Mouse (Mus musculus): Measurements from ENCODE around the gene Fgf8. TPM values are rescaled to one million over a fixed set of nuclear protein-coding genes. Genes with fewer than 3 reads are reported as not detected.

Gene Fgf8
- 4.6 TPM in 2 replicates for polyA plus RNA-seq (2016; fragmentation: Nextera tagmentation; extraction: Ambion mirVana)

DNA sequence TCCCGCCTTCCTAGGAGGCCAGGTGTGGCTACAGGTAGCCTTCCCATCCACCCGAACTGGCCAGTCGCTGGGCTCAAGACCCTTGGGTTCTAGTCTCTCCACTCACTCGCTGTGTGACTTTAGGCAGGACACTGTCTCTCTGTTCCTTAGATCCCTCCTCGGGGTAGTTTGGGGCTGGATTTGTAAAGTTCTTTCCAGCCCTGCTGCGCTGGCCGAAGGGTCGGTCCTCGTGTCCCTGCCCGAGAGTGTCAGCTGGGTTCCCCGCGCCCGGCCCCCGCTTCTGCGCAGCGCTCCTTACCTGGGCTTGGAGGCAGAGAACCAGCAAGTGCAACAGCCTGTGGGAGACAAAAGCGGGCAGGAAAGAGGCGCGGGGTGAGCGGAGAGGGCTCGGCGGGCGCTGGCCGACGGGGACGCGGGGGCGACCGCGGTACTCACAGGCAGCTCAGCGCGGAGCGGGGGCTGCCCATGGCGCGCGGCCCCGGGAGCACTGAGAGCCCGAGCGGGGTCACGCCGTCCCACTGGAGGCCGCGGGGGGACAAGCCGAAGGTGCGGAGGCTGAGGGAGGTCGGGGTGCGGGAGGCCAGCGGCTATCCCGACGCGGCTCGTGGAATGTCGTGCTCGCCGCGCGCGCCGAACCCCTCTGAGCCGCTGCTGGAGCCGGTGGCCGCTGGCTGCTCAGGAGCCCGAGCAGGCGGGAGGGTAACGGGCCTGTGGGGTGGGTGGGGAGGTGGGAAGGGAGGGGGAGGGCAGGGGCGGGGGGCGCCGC lies at the start of gene Fgf8:
Gene Fgf8, minus strand, starts transcription at position 698 of the 766 bp plus-strand sequence.
- no peaks in the 10 kb centered on the region for H3K9me3 ChIP-seq
- peaks cover 45% of the 10 kb centered on the region for H3K4me1 ChIP-seq
- H3K4me3 ChIP-seq (replicated peaks) = peak within 1 kb of the TSS; percentile 44
- WGBS = under 1% methylated on average over 43 of the region's 68 CpGs
- H3K36me3 ChIP-seq (replicated peaks) = no peaks in the 10 kb centered on the region
- peaks cover 98% of the 10 kb centered on the region for H3K27me3 ChIP-seq
- peak within 1 kb of the TSS; percentile 72 for H3K4me2 ChIP-seq
- no peak within 1 kb of the TSS for H3K27ac ChIP-seq
- ATAC-seq (ENCODE audit: low FRiP score) = no peak
- H3K9ac ChIP-seq = peak within 1 kb of the TSS; percentile 38

DNA sequence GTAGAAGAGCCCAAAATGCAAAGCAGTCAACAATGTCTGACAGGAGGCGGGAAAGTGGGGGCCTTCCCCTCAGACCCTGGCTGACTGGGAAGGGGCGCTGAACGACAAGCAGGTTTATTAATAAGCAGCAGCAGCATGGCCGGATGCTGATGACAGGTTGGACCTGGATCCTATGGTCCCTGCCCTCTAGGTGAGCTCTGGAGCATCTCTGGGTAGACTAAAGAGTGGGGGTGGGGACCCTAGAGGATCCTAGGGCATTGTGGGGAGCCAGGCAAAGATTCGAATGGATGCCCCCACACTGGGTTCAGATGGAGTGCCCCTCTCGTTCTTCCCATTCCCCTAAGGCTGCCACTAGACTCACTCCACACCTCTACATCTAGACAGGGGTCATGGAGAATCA lies 49.7 kb upstream of the Fgf8 start:
- no peak overlapping the region for H3K27ac ChIP-seq
- ATAC-seq (ENCODE audit: low FRiP score) = no peak
- H3K4me1 ChIP-seq = peaks cover 14% of the 10 kb centered on the region
- no peak overlapping the region for H3K9ac ChIP-seq
- 87% methylated on average over 6 of the region's 6 CpGs for WGBS
- no peaks in the 10 kb centered on the region for H3K27me3 ChIP-seq
- no peaks in the 10 kb centered on the region for H3K9me3 ChIP-seq
- H3K36me3 ChIP-seq (replicated peaks) = no peaks in the 10 kb centered on the region
- H3K4me2 ChIP-seq = no peak overlapping the region
- no peak overlapping the region for H3K4me3 ChIP-seq (replicated peaks)

DNA sequence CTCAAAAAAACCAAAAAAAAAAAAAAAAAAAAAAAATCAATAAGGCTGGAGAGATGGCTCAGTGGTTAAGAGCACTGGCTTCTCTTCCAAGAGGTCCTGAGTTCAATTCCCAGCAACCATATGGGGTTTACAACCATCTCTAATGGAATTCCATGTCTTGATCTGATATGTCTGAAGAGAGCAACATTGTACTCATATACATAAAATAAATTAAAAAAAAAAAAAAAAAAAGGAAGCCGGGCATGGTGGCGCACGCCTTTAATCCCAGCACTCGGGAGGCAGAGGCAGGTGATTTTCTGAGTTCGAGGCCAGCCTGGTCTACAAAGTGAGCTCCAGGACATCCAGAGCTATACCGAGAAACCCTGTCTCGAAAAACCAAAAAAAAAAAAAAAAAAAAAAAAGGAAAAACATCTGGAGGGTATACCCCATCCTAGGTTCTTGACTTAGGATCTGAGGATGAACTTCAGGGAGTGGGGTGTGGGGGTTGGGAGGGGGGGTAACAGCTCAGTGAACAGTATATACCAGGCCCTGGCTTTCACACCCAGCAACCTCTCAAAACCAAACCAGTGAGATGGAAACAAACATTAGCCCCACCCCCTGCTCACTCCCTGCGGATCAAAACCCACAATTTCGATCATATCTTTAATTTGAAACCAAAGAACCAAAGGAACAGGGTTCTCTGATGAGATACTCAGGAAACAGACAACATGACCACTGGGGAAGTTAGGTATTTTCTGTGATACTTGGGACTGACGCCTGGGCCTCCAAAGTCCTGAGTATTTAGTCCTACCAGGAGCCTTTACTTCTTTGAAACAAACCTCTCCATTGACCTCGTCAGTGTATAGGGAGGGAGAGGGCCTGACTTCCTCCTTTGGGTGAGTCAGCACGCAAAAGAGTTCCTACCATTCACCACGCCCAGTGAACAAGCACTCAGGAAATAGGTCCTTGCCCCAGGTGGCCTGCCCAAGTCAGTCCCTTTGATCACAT lies 47.5 kb upstream of the Fgf8 start:
- WGBS = 82% methylated on average over 12 of the region's 13 CpGs
- H3K36me3 ChIP-seq (replicated peaks) = no peaks in the 10 kb centered on the region

DNA sequence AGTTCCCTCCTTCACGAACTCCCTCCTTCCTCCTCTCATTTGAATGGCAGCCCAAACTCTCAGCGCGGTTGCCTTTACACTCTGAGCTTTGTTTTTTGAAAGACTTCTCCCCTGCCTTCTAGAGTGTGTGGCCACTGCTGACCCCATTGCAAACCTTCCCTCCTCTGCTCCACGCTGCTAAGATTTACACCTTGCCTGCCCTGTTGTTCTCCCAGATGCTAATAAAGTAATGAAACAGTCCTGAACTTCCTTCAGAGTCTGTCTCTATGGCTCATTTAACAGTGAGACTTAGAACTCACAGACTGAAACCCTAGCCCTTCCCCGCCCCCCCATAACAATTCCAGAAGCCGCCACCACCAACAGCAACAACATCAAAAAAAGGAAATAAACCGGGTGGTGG lies 46.6 kb upstream of the Fgf8 start:
- no peak overlapping the region for H3K4me3 ChIP-seq (replicated peaks)
- 86% methylated on average over 7 of the region's 7 CpGs for WGBS
- ATAC-seq (ENCODE audit: low FRiP score) = no peak
- H3K4me2 ChIP-seq = no peak overlapping the region
- H3K27me3 ChIP-seq = no peaks in the 10 kb centered on the region
- H3K4me1 ChIP-seq = peaks cover 5% of the 10 kb centered on the region; the same call in 1 of the 2 replicates
- H3K9ac ChIP-seq = no peak overlapping the region
- H3K9me3 ChIP-seq = no peaks in the 10 kb centered on the region
- no peaks in the 10 kb centered on the region for H3K36me3 ChIP-seq (replicated peaks)
- H3K27ac ChIP-seq = no peak overlapping the region

More for the DNA sequence above, 47.5 kb upstream of the Fgf8 start:
- Histone ChIP-seq H3K27ac (no peak overlapping the region), H3K9me3 (no peaks in the 10 kb centered on the region), H3K4me3 (replicated peaks) (no peak overlapping the region), H3K9ac (no peak overlapping the region), H3K4me1 (peaks cover 5% of the 10 kb centered on the region; the same call in 1 of the 2 replicates), H3K27me3 (no peaks in the 10 kb centered on the region), H3K4me2 (no peak overlapping the region)
- ATAC-seq (ENCODE audit: low FRiP score) = no peak

DNA sequence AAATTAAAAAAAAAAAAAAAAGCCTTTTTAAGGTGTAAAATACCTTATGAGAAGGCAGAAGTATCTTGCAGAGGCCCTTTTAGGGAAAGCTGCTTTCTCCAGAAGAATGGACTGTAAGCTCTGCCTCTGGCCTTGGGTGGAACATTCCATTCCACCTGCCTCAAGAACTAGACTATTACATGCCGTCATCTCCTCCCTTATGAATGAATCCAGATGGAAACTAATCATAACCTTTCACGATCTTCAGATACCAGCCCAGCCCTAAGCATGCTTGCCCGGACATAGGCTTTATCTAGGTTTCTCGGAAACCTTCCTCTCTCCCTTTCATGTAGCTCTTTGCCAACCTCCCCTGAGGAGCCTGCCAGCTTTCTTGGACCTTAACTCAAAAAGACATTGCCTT lies 45.6 kb upstream of the Fgf8 start:
- Histone ChIP-seq H3K4me3 (replicated peaks) (no peak overlapping the region), H3K36me3 (replicated peaks) (no peaks in the 10 kb centered on the region), H3K27ac (no peak overlapping the region), H3K4me2 (no peak overlapping the region), H3K4me1 (peaks cover 10% of the 10 kb centered on the region), H3K9ac (no peak overlapping the region), H3K9me3 (no peaks in the 10 kb centered on the region), H3K27me3 (no peaks in the 10 kb centered on the region)
- no peak for ATAC-seq (ENCODE audit: low FRiP score)
- WGBS = 94% methylated on average over 4 of the region's 4 CpGs

DNA sequence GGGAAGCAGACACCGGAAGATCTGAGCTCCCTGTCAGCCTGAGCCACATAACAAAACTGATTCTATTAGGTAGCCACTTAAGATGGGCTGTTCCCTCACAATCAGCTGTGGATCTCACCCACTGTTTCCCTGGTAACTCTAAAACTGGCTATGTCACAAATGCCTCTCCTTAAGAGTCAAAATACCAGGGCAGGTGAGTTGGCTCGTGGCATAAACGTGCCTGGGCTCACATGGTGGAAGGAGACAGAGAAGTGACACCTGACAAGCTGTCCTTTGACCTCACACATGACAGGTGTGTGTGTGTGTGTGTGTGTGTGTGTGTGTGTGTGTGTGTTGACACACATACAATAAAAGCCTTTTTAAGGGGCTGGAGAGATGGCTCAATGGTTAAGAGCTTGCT lies 44.7 kb upstream of the Fgf8 start:
- no peak overlapping the region for H3K9ac ChIP-seq
- no peaks in the 10 kb centered on the region for H3K27me3 ChIP-seq
- no peak overlapping the region for H3K4me3 ChIP-seq (replicated peaks)
- H3K4me1 ChIP-seq = peaks cover 6% of the 10 kb centered on the region
- no peaks in the 10 kb centered on the region for H3K9me3 ChIP-seq
- H3K4me2 ChIP-seq = no peak overlapping the region
- H3K36me3 ChIP-seq (replicated peaks) = no peaks in the 10 kb centered on the region
- 77% methylated on average over 3 of the region's 3 CpGs for WGBS
- no peak for ATAC-seq (ENCODE audit: low FRiP score)
- no peak overlapping the region for H3K27ac ChIP-seq

DNA sequence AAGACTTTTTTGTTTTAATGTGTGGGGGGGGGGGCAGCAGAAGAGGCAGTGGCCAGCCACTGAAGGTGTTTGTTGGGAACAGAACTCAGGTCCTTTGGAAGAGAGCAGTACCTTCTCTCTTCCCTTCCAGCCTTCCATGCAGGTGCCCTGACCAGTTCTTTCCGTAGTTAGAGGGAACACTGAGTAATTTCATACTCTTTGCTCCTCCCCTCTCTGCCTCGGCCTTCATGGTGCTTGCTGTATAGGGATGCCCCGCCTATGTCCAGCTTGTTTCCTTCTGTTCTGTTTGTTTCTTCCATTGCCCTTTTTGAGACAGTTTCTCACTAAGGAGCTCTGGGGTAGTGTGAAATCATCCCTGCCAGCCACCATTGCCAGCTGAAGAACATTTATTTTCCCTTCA lies 42.8 kb upstream of the Fgf8 start:
- H3K9ac ChIP-seq = no peak overlapping the region
- ATAC-seq (ENCODE audit: low FRiP score) = no peak
- H3K9me3 ChIP-seq = no peaks in the 10 kb centered on the region
- no peak overlapping the region for H3K27ac ChIP-seq
- H3K4me2 ChIP-seq = no peak overlapping the region
- H3K36me3 ChIP-seq (replicated peaks) = peaks cover 6% of the 10 kb centered on the region
- H3K4me3 ChIP-seq (replicated peaks) = no peak overlapping the region
- H3K4me1 ChIP-seq = peaks cover 23% of the 10 kb centered on the region
- 68% methylated on average over 3 of the region's 3 CpGs for WGBS
- no peaks in the 10 kb centered on the region for H3K27me3 ChIP-seq

DNA sequence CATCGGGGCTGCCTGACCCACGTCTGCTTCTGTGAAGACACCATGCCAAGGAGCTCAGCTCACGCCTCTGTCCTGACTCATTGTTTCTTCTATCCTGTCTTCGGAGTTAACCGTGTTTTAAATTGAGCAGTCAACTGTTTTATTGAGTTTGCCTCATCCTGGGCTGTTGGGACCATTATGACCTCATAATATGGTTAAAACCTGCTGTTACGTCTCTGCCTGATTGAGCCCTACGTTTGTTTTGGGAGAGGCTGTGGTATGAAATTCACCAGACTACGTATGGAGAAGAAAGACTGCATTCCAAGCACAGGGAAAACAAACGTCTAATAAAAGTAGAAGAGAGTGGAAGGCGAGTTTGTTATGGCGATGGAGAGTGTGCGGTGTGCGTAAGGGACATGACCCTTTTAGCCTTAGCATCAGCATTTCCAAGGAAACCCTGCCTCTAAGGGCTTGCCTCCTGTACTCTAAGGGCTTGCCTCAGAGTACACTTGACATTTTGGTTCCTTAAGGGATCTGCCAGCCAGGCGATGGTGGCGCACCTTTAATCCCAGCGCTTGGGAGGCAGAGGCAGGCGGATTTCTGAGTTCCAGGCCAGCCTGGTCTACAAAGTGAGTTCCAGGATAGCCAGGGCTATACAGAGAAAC lies 41.3 kb upstream of the Fgf8 start:
- Histone ChIP-seq H3K9me3 (no peaks in the 10 kb centered on the region), H3K4me2 (peak overlapping the region; percentile 53), H3K4me3 (replicated peaks) (peak overlapping the region; percentile 100), H3K27me3 (no peaks in the 10 kb centered on the region), H3K9ac (peak overlapping the region; percentile 47; the same call in 1 of the 2 replicates), H3K27ac (peak overlapping the region; percentile 54; the same call in 1 of the 2 replicates), H3K4me1 (peaks cover 31% of the 10 kb centered on the region), H3K36me3 (replicated peaks) (peaks cover 21% of the 10 kb centered on the region)
- ATAC-seq (ENCODE audit: low FRiP score) = no peak
- 38% methylated on average over 17 of the region's 17 CpGs for WGBS

DNA sequence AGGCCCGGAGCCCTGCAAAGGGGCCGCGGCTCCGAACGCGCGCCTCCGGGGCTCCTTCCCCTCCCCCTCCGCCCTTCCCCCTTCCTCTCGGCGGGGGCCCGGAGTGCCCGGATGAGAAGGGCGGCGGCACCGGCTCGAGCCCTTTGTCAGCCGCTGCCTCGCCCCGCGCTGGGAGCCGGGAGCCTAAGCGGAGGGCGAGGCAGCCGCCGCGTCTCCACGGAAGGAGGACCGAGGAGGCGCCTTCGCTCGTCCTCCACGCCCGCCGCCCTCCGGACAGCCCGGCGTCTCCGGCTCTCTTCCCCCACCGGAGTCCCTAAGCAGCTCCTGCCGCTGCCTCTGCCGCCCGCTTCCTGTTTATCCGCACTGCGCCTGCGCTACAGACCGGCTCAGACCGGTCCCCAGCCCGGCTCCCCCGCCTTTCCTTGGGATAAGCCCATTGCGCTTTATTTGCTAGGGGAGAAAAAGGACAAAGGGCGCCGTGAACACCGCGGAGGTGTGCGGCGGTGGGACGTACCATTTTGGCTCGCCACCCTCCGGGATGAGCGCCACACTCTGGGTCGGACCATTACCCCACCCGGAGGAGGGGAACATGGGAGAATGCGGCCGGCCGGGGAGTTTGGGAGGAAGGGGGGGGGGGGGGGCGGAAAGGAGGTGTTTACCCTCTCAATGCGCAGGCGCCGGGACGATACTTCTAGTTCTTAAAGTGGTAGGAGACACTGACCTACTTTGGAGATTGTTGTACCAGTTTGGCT lies 40.6 kb upstream of the Fgf8 start, which contains the start of gene Mgea5:
Gene Mgea5, minus strand, starts transcription at position 657 of the 752 bp plus-strand sequence.
- ATAC-seq (ENCODE audit: low FRiP score) = peak; percentile 97
- H3K27ac ChIP-seq = peak within 1 kb of the TSS; percentile 98
- H3K9ac ChIP-seq = peak within 1 kb of the TSS; percentile 99
- H3K36me3 ChIP-seq (replicated peaks) = peaks cover 27% of the 10 kb centered on the region
- peak within 1 kb of the TSS; percentile 100 for H3K4me3 ChIP-seq (replicated peaks)
- H3K9me3 ChIP-seq = no peaks in the 10 kb centered on the region
- H3K27me3 ChIP-seq = no peaks in the 10 kb centered on the region
- peak within 1 kb of the TSS; percentile 65 for H3K4me2 ChIP-seq
- under 1% methylated on average over 64 of the region's 71 CpGs for WGBS
- peaks cover 31% of the 10 kb centered on the region for H3K4me1 ChIP-seq

DNA sequence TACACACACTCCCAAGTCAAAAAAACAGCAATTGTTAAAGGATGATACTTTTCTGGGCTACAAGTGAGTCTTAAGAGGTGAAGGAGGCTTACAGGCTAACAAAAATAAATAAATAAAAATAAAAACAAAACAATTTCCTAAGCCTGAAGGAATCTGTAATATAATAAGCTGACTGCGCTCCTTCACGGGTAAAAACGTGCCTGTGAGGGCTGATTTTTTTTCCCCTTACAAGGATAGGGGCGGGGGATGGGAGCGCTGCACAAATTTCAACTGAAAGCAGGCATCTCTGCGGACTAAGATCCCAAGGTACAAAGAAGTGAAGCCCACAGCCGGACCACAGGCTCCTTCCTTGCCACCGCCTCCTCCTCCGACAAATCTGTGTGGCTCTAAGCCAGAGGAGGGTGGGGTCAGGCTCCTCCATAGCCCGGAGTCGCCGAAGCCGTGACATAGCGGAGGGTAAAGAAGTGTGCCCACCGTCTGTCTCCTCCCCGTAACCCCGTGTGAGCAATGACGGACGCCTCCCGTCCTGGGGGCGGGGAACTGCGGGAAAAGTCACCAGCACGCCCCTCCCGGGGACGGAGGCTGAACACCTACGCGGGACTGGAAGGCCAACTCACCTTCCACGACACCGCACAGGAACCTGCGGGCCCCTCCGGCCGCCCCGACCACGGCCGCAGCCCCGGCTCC lies 39.7 kb upstream of the Fgf8 start:
- peaks cover 31% of the 10 kb centered on the region for H3K4me1 ChIP-seq
- under 1% methylated on average over 36 of the region's 36 CpGs for WGBS
- peak overlapping the region; percentile 99 for H3K9ac ChIP-seq
- peak overlapping the region; percentile 98 for H3K27ac ChIP-seq
- peak overlapping the region; percentile 100 for H3K4me3 ChIP-seq (replicated peaks)
- H3K36me3 ChIP-seq (replicated peaks) = peaks cover 36% of the 10 kb centered on the region
- H3K4me2 ChIP-seq = peak overlapping the region; percentile 65
- H3K9me3 ChIP-seq = no peaks in the 10 kb centered on the region
- peak; percentile 31; the same call in 1 of the 2 replicates for ATAC-seq (ENCODE audit: low FRiP score)
- H3K27me3 ChIP-seq = no peaks in the 10 kb centered on the region

DNA sequence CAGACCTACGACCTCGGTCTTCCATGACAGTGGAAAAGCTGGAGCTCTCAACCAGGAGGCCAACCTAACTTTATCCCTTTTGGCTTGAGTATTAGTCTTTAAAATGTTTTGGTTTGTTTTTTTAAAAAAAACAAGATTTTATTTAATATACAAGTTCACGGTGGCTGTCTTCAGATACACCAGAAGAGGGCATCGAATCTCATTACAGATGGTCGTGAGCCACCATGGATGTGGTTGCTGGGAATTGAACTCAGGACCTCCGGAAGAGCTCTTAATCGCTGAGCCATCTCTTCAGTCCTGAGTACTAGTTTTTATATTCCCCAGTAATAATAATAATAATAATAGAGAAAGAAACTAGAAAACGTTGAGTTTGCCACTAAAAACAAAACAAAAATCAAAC lies 39.0 kb upstream of the Fgf8 start:
- Histone ChIP-seq H3K4me2 (peak overlapping the region; percentile 65), H3K36me3 (replicated peaks) (peaks cover 43% of the 10 kb centered on the region), H3K9ac (no peak overlapping the region), H3K4me1 (peaks cover 31% of the 10 kb centered on the region), H3K9me3 (no peaks in the 10 kb centered on the region), H3K27me3 (no peaks in the 10 kb centered on the region), H3K27ac (no peak overlapping the region), H3K4me3 (replicated peaks) (peak overlapping the region; percentile 100)
- ATAC-seq (ENCODE audit: low FRiP score) = no peak
- WGBS = 64% methylated on average over 8 of the region's 8 CpGs
